Mouse (Mus musculus) adrenal gland, adult 2 months (tissue): ENCODE results near the gene Iqcb1. TPM values are rescaled to one million over a fixed set of nuclear protein-coding genes. Genes with fewer than 3 reads are reported as not detected.

Source experiments
- DNase-seq: peaks from one replicate; pipeline ENCODE4 v3.0.0; 2021
- microRNA-seq, 2 experiments: library from miRNA; unstranded; fragments of <30 nt; microRNA quantifications; one replicate each; pipeline ENCODE4 v1.2.0; 2021
- polyA plus RNA-seq: library from polyadenylated mRNA; depleted of rRNA; stranded (reverse); fragments of >200 nt; gene quantifications from 2 replicates; pipeline ENCODE4 v1.2.3, GENCODE M21; 2012; rRNA removed
- total RNA-seq, 2 experiments: library from RNA; stranded (reverse); gene quantifications; 2 replicates each; pipeline ENCODE4 v1.2.3; 2021

Gene Iqcb1
- total and polyA plus RNA-seq, 3 experiments: 1.1 to 18.2 (median 13.8) TPM

DNA sequence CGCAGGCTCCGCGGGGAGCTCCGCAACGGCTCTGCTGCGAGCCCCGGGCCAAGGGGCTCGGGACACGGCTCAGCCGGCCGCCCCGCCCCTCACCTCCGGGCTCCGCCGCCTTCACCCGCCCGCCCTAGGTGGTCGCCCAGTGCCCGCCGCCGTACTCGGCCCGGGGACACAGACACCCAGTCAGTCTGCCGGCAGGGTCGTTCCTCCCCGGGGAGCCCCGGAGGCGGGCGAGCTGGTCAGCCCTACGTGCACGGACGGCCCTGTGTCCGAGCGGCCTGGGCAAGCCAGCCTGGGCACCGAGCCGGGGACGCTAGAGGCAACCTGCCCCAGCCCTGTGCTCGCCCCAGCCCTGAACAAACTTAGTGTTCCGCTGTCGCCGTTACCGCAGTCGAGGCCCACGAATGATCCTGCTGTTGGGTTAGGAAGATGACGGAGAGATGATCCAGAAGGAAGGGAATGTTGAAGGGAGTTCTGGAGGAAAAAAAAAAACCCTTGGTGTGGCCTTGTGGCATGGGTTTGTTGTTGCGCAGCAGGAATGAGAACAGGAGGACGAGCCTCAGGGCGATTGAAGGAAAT is 47.2 kb downstream of the Iqcb1 start:
- no peak for DNase-seq

DNA sequence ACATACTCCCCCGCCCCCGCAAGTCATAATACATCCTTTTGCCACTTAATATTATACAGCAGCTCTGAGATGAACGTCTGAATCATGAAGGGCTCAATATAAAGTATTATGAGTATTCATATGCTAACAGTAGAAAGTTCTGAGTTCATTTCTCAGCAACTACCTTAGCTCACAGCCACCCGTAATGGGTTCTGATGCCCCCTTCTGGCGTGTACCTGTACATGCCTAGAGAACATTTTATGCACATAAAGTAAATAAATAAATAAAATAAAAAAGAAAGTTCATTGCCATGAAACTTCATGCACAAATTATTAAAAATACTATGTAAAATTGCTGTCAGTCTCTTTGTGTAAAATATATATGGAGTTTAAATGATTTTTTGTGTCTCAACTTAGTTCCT is 49.1 kb downstream of the Iqcb1 start:
- no peak for DNase-seq

DNA sequence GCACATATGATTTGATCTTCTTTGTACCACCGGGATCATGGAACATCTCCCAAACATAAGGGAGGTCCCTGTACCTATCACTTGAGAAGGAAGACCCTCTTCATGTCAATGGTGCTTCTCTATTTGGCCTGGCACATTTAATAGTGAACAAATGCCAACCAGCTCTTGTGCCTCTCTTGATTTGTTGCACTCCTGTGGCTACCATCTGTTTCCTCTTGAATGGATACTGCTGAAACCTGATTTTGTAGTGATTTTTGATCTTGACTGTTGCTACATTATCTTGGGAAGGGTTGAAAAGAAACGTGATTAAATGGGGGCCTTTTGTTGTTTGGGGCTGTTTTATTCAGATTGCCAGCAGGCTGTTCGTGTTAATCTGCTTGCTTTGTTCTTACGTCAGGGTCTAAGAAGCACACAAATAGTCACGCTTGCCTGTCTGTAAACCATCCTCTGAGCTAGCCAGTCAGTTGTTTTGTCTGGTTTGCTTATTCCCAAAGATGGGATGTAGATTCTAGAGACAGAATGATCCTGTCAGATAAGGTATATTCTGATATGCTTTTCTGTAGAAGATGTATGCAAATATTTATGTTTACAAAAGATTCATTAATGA is 54.7 kb downstream of the Iqcb1 start:
- no peak for DNase-seq

DNA sequence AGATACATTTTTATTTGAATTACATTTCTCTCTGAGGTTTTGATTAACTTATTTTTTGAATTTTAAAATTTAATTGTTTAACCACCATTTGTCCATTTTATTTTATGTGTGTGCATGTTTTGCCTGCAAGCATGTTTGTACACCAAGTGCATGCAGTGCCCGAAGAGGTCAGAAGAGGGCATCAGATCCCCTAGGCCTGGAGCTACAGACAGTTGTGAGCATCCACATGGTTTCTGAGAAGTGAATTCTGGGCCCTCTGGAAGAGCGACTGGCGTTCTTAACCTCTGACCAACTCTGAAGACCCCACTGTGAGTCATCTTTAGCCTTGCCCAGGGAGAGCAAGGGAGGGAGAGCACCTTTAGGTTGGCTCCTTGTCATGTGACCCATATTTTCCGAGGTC is 56.7 kb downstream of the Iqcb1 start:
- DNase-seq: no peak

DNA sequence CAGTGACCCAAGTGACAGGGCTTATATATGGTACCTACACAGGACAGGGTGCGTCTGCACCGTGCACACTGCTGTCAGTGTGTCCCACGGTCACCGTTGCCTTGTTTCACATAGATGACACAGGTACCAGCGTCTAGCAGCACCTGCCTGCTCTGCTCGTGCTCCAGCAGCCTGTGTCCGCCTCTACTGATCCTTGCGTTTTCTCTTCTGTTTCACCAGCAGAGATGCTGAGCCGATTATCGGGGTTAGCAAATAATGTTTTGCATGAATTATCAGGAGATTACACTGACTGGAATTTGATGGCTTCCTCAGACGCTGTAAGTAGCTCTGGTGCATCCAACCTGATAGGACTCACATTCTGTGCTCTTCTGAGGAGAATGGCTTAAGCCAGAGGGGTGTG is 57.7 kb downstream of the Iqcb1 start:
- DNase-seq: no peak

DNA sequence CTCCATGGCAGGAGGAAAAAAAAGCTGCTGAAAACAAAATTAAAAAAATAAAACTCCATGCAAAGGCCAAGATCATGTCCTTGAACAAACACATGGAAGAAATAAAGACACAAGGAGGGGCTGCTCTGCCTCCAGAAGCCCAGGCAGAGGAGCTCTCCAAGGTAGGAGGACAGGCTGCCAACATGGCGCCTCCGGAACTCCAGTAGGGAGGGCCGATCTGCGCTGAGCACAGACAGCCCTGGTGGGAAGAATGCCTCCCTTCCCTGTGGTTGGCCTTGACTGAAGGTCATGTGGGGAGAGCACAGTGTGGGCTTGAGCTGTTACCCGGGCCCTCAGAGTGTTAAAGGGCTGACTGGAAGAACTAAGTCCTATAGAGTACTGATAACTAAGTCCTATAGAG is 59.4 kb downstream of the Iqcb1 start:
- peak; percentile 27 for DNase-seq

DNA sequence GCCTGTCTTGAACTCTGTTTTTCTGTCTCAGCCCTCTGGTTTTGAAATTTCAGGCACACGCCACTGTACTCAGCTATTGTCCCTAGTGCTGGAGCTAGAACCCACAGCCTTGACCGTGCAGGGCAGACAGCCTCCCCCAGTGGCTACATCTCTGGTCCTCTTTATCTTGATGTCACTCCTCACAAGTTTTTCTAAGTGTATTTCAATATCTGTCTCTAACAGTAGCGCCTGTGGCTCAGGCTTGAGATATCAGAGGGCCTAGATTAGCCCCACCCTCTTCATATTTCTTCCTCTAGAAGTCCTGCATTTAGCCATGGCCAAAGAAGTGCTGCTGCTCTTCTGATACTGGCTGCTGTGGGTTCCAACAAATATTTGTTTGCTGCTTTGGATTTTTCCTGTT is 62.4 kb downstream of the Iqcb1 start:
- DNase-seq: no peak

GRCm38 (mm10) chr16:36891415-36891814 is 63.2 kb downstream of the Iqcb1 start:
- DNase-seq: no peak

DNA sequence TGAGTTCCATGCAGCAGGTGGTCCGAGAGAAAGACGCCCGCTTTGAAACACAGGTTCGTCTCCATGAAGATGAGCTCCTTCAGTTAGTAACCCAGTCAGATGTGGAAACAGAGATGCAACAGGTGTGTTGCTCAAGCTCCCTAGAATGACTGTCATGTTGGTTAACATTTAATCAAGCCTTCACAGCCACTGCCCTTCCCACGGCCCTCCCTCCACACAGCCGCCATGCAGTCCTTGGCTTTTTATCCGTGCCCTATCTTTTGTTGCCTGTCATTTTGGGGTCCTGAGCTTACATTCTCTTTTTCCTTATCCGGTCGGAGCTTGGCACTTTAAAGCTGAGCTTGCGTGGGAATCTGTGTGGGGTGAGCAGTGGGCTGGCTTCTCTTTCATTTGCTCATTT is 65.1 kb downstream of the Iqcb1 start:
- DNase-seq: no peak

DNA sequence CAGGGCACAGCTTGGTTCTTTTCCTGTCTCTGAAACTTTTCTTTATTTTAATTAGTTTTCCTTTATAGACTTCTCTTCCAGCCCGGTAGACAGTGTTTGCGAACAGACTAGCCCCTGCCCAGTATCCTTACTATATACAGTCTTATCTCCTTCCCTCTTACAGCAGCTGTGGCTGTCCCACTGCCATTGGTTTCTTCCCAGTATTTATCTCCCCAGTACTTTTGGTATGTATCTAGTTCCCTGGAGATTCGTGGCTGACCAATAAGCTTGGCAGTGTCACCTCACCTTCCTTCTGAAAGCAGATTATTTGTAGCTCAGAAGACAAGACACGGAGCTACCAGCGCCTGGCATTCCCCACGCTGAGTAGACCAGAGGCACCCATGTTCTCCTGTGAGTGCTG is 68.5 kb downstream of the Iqcb1 start:
- DNase-seq: no peak

DNA sequence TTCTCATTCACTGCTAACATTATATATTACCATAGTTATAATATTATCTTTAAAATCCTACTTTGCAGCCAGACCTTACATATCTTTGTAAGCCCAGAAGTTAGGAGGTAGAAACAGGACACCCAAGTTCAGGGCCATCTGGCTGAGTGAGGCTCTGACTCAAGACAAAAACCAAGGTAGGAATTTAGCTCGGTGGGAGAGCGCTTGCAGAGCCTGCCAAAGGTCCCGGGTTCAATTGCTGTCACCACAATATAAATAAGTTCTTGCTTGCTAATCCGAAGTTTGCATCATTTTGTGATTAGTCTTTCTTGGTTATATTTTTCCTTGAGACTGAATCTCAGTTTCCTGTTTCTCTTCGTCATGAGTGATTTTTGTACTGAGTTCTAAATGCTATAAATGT is 75.0 kb downstream of the Iqcb1 start:
- peak; percentile 65 for DNase-seq

DNA sequence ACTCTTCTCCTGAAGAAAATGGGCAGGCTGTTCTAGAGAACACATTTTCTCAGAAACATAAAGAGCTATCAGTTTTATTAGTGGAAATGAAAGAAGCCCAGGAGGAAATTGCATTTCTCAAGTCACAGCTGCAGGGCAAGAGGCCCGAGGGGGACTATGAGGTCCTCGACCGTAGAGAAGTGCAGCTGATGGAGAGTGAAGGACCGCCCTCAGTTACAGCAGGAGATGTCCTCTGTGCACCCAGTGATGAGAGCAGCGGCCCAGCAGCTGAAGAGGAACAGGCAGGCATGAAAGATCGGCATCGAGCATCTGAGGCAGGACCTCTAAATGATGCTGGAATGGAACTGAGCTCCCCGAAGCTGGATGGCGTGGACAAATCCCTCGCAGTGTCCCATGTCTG is 83.7 kb downstream of the Iqcb1 start:
- DNase-seq: no peak

DNA sequence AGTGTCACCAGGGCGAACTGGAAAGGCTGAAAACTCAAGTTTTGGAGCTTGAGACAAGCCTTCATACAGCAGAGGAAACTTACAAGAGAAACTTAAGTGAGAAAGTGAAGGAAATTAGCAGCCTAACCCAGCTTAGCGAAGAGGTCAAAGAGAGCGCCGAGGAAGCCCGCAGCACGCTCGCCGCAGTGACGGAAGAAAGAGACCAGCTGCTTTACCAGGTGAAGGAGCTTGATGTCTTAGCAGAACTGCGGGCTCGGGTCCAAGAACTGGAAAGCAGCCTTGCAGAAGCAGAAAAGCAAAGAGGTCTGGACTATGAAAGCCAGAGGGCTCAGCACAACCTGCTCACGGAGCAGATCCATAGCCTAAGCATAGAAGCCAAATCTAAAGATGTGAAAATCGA is 84.1 kb downstream of the Iqcb1 start:
- DNase-seq: no peak

DNA sequence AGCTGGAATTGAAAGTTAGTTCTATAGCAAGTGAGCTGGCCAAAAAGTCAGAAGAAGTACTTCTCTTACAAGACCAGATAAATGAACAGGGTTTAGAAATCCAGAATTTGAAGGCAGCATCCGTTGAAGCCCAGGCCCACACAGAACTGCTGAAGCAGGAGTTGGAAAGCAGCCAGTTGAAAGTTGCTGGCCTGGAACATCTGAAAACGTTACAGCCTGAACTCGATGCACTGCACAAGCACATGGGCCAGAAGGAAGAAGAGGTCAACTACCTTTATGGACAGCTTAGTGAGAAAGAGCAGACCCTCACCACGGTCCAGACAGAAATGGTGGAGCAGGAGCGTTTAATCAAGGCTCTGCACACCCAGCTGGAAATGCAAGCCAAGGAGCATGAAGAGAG is 86.0 kb downstream of the Iqcb1 start:
- DNase-seq: no peak

DNA sequence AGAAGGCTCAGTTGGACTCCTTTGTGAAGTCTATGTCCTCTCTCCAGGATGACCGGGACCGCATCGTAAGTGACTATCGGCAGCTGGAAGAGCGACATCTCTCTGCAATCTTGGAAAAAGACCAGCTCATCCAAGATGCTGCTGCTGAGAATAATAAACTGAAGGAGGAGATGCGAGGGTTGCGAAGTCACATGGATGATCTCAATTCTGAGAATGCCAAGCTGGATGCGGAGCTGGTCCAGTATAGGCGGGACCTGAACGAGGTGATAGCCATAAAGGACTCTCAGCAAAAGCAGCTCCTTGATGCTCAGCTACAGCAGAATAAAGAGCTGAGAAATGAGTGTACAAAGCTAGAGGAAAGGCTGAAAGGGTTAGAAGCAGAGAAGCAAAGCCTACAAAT is 90.3 kb downstream of the Iqcb1 start:
- DNase-seq: no peak

GRCm38 (mm10) chr16:36920410-36920809 is 92.2 kb downstream of the Iqcb1 start:
- DNase-seq: no peak

DNA sequence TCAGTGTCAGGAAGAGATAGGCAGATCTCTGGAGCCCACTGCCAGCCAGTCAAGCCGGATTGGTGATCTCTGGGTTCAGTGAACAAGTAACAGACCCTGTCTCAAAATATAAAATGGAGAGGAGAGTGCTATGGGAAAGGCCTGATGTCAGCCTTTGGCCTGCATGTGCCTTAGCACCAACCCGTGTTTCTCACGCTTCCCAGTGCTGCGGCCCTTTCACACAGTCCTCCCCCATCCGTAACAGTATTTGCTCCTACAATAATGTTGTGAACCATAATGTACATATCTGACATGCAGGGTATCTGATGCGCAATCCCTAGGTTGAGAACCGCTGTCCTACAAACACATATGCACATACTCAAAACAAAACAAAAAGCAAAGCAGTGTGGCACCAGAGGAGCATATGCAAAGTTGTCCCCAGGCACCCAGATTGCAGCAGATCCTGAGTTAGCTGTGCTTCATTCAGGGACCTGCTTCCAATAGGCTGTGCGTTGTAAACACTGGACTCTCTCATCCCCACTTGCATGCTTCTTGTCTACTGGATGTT is 93.0 kb downstream of the Iqcb1 start:
- DNase-seq: no peak

DNA sequence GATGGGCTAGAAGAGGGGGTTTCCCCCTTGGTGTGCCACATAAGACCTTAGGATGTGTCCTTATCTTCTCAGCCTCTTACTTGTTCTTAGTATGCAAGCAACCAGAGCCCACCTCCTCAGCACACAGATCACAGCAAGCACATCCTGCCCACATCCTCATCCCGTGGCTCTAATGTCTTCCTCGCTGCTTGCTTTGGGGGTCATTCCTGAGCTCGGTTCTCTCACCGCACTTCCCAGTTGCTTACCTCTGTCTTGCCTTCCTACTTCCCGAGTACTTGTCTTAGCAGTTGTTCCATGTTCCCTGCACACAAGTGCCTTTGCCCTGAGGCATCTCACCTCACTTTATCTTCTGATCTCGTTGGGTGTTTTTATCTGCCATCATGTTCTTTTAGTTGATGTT is 93.8 kb downstream of the Iqcb1 start:
- DNase-seq: no peak

Small RNAs within 50 kb of the gene (microRNA-seq; reads per million reads assigned to microRNA genes)
- gene Gm22617: 0 reads per million in 2 experiments

Other genes with a start within 250 kb of the Iqcb1 start
- 1 to 10 TPM; 1.6 to 2.8 TPM for gene Cd86, start 162.3 kb upstream of the Iqcb1 start, total RNA-seq
- gene Cd86, start 162.3 kb upstream of the Iqcb1 start, polyA plus RNA-seq: 0.19 and 0.48 TPM in 2 replicates
- gene Ildr1, start 134.4 kb upstream of the Iqcb1 start, total RNA-seq: not detected
- gene Ildr1, start 134.4 kb upstream of the Iqcb1 start, polyA plus RNA-seq: not detected in 2 replicates
- gene Slc15a2, start 43.4 kb upstream of the Iqcb1 start, total RNA-seq: 1 to 10 TPM; 4.1 to 5.3 TPM
- 0.20 TPM in 1 of 2 replicates, not detected in the other for gene Slc15a2, start 43.4 kb upstream of the Iqcb1 start, polyA plus RNA-seq
- 1 to 10 TPM; 1.4 to 1.8 TPM for gene Eaf2, start 46.6 kb downstream of the Iqcb1 start, total RNA-seq
- gene Eaf2, start 46.6 kb downstream of the Iqcb1 start, polyA plus RNA-seq: not detected in 2 replicates
- gene Golgb1, start 46.8 kb downstream of the Iqcb1 start, total RNA-seq: 10 to 100 TPM; 68.0 to 98.8 TPM
- gene Golgb1, start 46.8 kb downstream of the Iqcb1 start, polyA plus RNA-seq: 50.7 and 55.0 TPM in 2 replicates
- 10 to 100 TPM; 10.3 to 15.4 TPM for gene Hcls1, start 106.6 kb downstream of the Iqcb1 start, total RNA-seq
- 7.7 and 8.1 TPM in 2 replicates for gene Hcls1, start 106.6 kb downstream of the Iqcb1 start, polyA plus RNA-seq
- under 1 TPM; 0.28 to 0.29 TPM for gene Fbxo40, start 162.1 kb downstream of the Iqcb1 start, total RNA-seq
- 0.04 and 0.12 TPM in 2 replicates for gene Fbxo40, start 162.1 kb downstream of the Iqcb1 start, polyA plus RNA-seq
- gene Polq, start 183.4 kb downstream of the Iqcb1 start, total RNA-seq: under 1 TPM; 0.35 to 0.75 TPM
- 0.06 TPM in 1 of 2 replicates, not detected in the other for gene Polq, start 183.4 kb downstream of the Iqcb1 start, polyA plus RNA-seq